Mouse (Mus musculus) midbrain, embryonic 12.5 days (tissue): ENCODE data around the gene Tnfsf12. TPM values are rescaled to one million over a fixed set of nuclear protein-coding genes. Genes with fewer than 3 reads are reported as not detected.
"Not testable (repeated sequence)": the region's sequence is repeated elsewhere in the genome, so short reads cannot be mapped to it uniquely, and the experiment has no call there.

Experiments
- ATAC-seq: fragments of 200-750 bp; cut with Nextera tagmentation; 2 replicates; pipeline ENCODE4 v1.8.0; 2017; ENCODE audit warnings: low read depth, moderate TSS enrichment, moderate library complexity; ENCODE audit not compliant: low FRiP score
- H3K27ac ChIP-seq: fragments of 300-500 bp; sonication (generic); replicated peaks from 2 replicates; pipeline ENCODE4 v1.5.1; 2016; ENCODE audit warnings: mild to moderate bottlenecking
- H3K27me3 ChIP-seq: fragments of 300-500 bp; sonication (generic); 2 replicates; pipeline ENCODE4 v1.6.1; 2016; ENCODE audit warnings: mild to moderate bottlenecking
- H3K36me3 ChIP-seq: fragments of 300-500 bp; sonication (generic); 2 replicates; pipeline ENCODE4 v1.6.1; 2016
- H3K4me1 ChIP-seq: fragments of 300-500 bp; sonication (generic); 2 replicates; pipeline ENCODE4 v1.6.1; 2016
- H3K4me2 ChIP-seq: fragments of 300-500 bp; sonication (generic); replicated peaks from 2 replicates; pipeline ENCODE4 v1.6.1; 2016; ENCODE audit warnings: mild to moderate bottlenecking, moderate library complexity
- H3K4me3 ChIP-seq: fragments of 300-500 bp; sonication (generic); 2 replicates; pipeline ENCODE4 v1.5.1; 2016; ENCODE audit warnings: mild to moderate bottlenecking
- H3K9ac ChIP-seq: fragments of 300-500 bp; sonication (generic); replicated peaks from 2 replicates; pipeline ENCODE4 v1.6.1; 2016; ENCODE audit warnings: mild to moderate bottlenecking, moderate library complexity
- H3K9me3 ChIP-seq: fragments of 300-500 bp; sonication (generic); 2 replicates; pipeline ENCODE4 v1.6.1; 2016; ENCODE audit warnings: mild to moderate bottlenecking
- WGBS: fragments of 180-500 bp; shearing (Covaris S2); methylation state at CpG from one replicate; pipeline ENCODE4 v1.1.7; 2016; 5-methylcytosine and 5-hydroxymethylcytosine counted together
- polyA plus RNA-seq: library from polyadenylated mRNA; unstranded; fragments of >200 nt; fragmentation: Nextera tagmentation; extraction: Ambion mirVana; gene quantifications from 2 replicates; pipeline ENCODE4 v1.2.1, GENCODE M21; 2016

Tnfsf12 gene
- polyA plus RNA-seq, 1 experiment from 2014 or later, result 2.9 TPM

DNA sequence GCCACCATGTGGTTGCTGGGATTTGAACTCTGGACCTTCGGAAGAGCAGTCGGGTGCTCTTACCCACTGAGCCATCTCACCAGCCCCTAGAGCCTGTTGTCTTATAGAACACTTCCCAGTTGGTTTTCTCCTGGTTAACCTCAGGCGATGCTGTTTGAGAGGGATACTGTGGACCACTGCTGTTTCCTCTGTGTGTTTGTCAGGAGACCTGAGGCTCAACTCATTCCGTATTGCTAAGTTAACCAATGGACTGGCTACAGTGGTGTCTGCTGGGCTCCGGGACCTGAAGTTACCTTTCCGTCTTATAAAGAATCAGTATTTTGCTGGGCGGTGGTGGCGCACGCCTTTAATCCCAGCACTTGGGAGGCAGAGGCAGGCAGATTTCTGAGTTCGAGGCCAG is 7.2 kb upstream of the Tnfsf12 start:
- H3K27me3 ChIP-seq, H3K4me2 ChIP-seq, H3K4me3 ChIP-seq, ATAC-seq, H3K4me1 ChIP-seq, H3K27ac ChIP-seq, H3K9ac ChIP-seq, H3K9me3 ChIP-seq, H3K36me3 ChIP-seq: not testable (repeated sequence)
- WGBS, result 87% methylated on average over 10 of the region's 10 CpGs

- Histone ChIP-seq H3K4me3 (no peak overlapping the region), H3K27ac (no peak overlapping the region), H3K4me2 (no peak overlapping the region), H3K27me3 (peaks cover 9% of the 10 kb centered on the region), H3K9ac (no peak overlapping the region), H3K36me3 (no peaks in the 10 kb centered on the region), H3K9me3 (no peaks in the 10 kb centered on the region), H3K4me1 (peaks cover 10% of the 10 kb centered on the region)
- no peak for ATAC-seq
- whole genome bisulfite sequencing, result 92% methylated on average over 1 of the region's 1 CpGs
Measured at GRCm38 (mm10) chr11:69699595-69699994, 3.9 kb upstream of the Tnfsf12 start.

- Histone ChIP-seq H3K9me3 (no peaks in the 10 kb centered on the region), H3K27ac (no peak overlapping the region), H3K4me3 (no peak overlapping the region), H3K9ac (no peak overlapping the region), H3K4me1 (peaks cover 10% of the 10 kb centered on the region), H3K27me3 (peaks cover 9% of the 10 kb centered on the region), H3K36me3 (no peaks in the 10 kb centered on the region), H3K4me2 (no peak overlapping the region)
- ATAC-seq, result no peak
- 70% methylated on average over 5 of the region's 5 CpGs for WGBS
Measured at GRCm38 (mm10) chr11:69698574-69698973, 2.9 kb upstream of the Tnfsf12 start.

GRCm38 (mm10) chr11:69697396-69697795 is 1.7 kb upstream of the Tnfsf12 start:
- no peak overlapping the region for H3K9ac ChIP-seq
- no peak overlapping the region for H3K4me3 ChIP-seq
- H3K9me3 ChIP-seq, result no peaks in the 10 kb centered on the region
- H3K4me1 ChIP-seq, result peaks cover 10% of the 10 kb centered on the region
- WGBS, result 86% methylated on average over 3 of the region's 3 CpGs
- no peaks in the 10 kb centered on the region for H3K36me3 ChIP-seq
- H3K4me2 ChIP-seq, result no peak overlapping the region
- ATAC-seq, result no peak
- H3K27me3 ChIP-seq, result peaks cover 9% of the 10 kb centered on the region
- H3K27ac ChIP-seq, result no peak overlapping the region

- Histone ChIP-seq H3K4me2 (peak overlapping the region; percentile 93), H3K9ac (peak overlapping the region; percentile 90; the same call in 1 of the 2 replicates), H3K27me3 (peaks cover 14% of the 10 kb centered on the region), H3K4me1 (peaks cover 10% of the 10 kb centered on the region), H3K27ac (no peak overlapping the region), H3K4me3 (peak overlapping the region; percentile 53), H3K9me3 (no peaks in the 10 kb centered on the region), H3K36me3 (no peaks in the 10 kb centered on the region)
- WGBS, result 33% methylated on average over 6 of the region's 6 CpGs
- no peak for ATAC-seq
Measured at GRCm38 (mm10) chr11:69695046-69695360, 646 bp downstream of the Tnfsf12 start.

- no peak for ATAC-seq
- H3K27ac ChIP-seq, result no peak overlapping the region
- H3K4me2 ChIP-seq, result no peak overlapping the region
- no peak overlapping the region for H3K9ac ChIP-seq
- H3K36me3 ChIP-seq, result no peaks in the 10 kb centered on the region
- H3K27me3 ChIP-seq, result peaks cover 14% of the 10 kb centered on the region
- H3K4me1 ChIP-seq, result peaks cover 10% of the 10 kb centered on the region
- WGBS, result 58% methylated on average over 11 of the region's 11 CpGs
- H3K4me3 ChIP-seq, result no peak overlapping the region
- no peaks in the 10 kb centered on the region for H3K9me3 ChIP-seq
Measured at GRCm38 (mm10) chr11:69693421-69693965, 2.2 kb downstream of the Tnfsf12 start.

- H3K4me3 ChIP-seq, result no peak overlapping the region
- ATAC-seq, result no peak
- H3K9me3 ChIP-seq, result no peaks in the 10 kb centered on the region
- H3K4me1 ChIP-seq, result peaks cover 10% of the 10 kb centered on the region
- no peak overlapping the region for H3K9ac ChIP-seq
- 89% methylated on average over 6 of the region's 6 CpGs for WGBS
- no peaks in the 10 kb centered on the region for H3K36me3 ChIP-seq
- peaks cover 14% of the 10 kb centered on the region for H3K27me3 ChIP-seq
- no peak overlapping the region for H3K27ac ChIP-seq
- no peak overlapping the region for H3K4me2 ChIP-seq
Measured at GRCm38 (mm10) chr11:69692863-69693262, 2.8 kb downstream of the Tnfsf12 start.

- Histone ChIP-seq H3K9ac (no peak overlapping the region), H3K4me1 (peaks cover 10% of the 10 kb centered on the region), H3K27ac (no peak overlapping the region), H3K9me3 (no peaks in the 10 kb centered on the region), H3K27me3 (peaks cover 15% of the 10 kb centered on the region), H3K4me3 (no peak overlapping the region), H3K36me3 (no peaks in the 10 kb centered on the region), H3K4me2 (no peak overlapping the region)
- ATAC-seq, result no peak
- WGBS, result 84% methylated on average over 9 of the region's 9 CpGs
Measured at GRCm38 (mm10) chr11:69692196-69692811, 3.3 kb downstream of the Tnfsf12 start.

DNA sequence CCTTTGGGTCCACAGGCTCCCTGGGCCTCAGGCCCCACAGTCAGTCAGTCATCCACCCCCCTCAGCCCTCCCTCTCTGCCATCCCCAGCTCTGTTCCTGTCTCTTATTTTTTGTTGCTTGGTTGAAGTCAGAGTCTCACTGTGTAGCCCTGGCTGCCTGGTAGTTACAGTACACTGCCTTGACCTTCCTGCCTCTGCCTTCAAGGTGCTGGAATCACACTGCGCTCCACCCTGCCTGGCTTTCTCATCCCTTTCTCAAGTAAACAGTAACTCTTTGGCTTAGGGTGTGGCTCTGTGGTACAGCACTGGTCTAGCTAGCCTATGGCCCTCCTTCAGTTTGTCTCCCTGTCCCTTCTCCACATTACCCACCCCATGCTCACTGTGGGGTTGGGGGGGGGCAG is 5.8 kb downstream of the Tnfsf12 start:
- no peaks in the 10 kb centered on the region for H3K9me3 ChIP-seq
- H3K4me3 ChIP-seq, result no peak overlapping the region
- no peak for ATAC-seq
- no peak overlapping the region for H3K4me2 ChIP-seq
- no peaks in the 10 kb centered on the region for H3K36me3 ChIP-seq
- H3K27ac ChIP-seq, result no peak overlapping the region
- 0 out of 2 replicates have a peak, but pooled peaks cover 17% of the 10 kb centered on the region for H3K27me3 ChIP-seq
- WGBS, result 88% methylated on average over 1 of the region's 1 CpGs
- H3K4me1 ChIP-seq, result 0 out of 2 replicates have a peak, but pooled peaks cover 2% of the 10 kb centered on the region
- no peak overlapping the region for H3K9ac ChIP-seq

GRCm38 (mm10) chr11:69687061-69687460 is 8.6 kb downstream of the Tnfsf12 start:
- 66% methylated on average over 5 of the region's 5 CpGs for WGBS
- no peak overlapping the region for H3K27ac ChIP-seq
- H3K27me3 ChIP-seq, result peaks cover 24% of the 10 kb centered on the region; the same call in 1 of the 2 replicates
- H3K9me3 ChIP-seq, result no peaks in the 10 kb centered on the region
- H3K36me3 ChIP-seq, result no peaks in the 10 kb centered on the region
- 0 out of 2 replicates have a peak overlapping the region, but pooled peaks have one; percentile 25 for H3K9ac ChIP-seq
- no peak for ATAC-seq
- H3K4me3 ChIP-seq, result no peak overlapping the region
- H3K4me2 ChIP-seq, result no peak overlapping the region
- H3K4me1 ChIP-seq, result peaks cover 13% of the 10 kb centered on the region

DNA sequence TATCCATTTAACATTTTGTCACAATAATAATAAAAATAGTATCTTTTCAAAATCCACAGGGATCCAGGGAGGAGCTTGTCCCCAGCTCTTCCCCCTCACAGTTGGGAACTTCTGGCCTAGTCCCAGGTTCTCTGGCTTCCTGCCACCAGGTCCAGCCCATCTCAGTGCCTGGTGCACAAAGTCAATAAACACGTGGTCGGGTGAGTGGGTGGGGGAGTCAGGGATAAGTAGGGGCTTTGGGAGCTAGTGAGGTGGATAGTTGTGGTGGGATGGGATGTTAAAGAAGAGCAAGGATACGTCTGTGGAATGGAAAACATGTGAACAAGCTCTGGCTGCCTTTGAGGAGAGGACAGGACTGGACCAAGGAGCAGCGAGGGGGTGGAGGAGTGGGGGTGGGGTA is 9.3 kb downstream of the Tnfsf12 start:
- WGBS, result 19% methylated on average over 4 of the region's 4 CpGs
- Histone ChIP-seq H3K27ac (no peak overlapping the region), H3K4me2 (no peak overlapping the region), H3K4me1 (peaks cover 13% of the 10 kb centered on the region), H3K36me3 (no peaks in the 10 kb centered on the region), H3K9me3 (no peaks in the 10 kb centered on the region), H3K4me3 (no peak overlapping the region), H3K27me3 (peaks cover 22% of the 10 kb centered on the region; the same call in 1 of the 2 replicates), H3K9ac (0 out of 2 replicates have a peak overlapping the region, but pooled peaks have one; percentile 25)
- ATAC-seq, result no peak

- Histone ChIP-seq H3K4me1 (peaks cover 19% of the 10 kb centered on the region), H3K27ac (no peak within 1 kb of the TSS), H3K4me3 (no peak within 1 kb of the TSS), H3K27me3 (peaks cover 19% of the 10 kb centered on the region; the same call in 1 of the 2 replicates), H3K9me3 (no peaks in the 10 kb centered on the region), H3K4me2 (no peak within 1 kb of the TSS), H3K36me3 (no peaks in the 10 kb centered on the region), H3K9ac (peak within 1 kb of the TSS; percentile 25; the same call in 1 of the 2 replicates)
- WGBS, result 58% methylated on average over 10 of the region's 10 CpGs
- ATAC-seq, result no peak
Measured at GRCm38 (mm10) chr11:69685526-69686148, 10.0 kb downstream of the Tnfsf12 start, which contains the start of gene Tnfsf13. Gene Tnfsf13, minus strand, starts transcription at chr11:69685784.
